Mouse (Mus musculus) urinary bladder, postnatal 4 days (tissue): ENCODE results near the gene Cpne4.

Experiments
- DNase-seq, 2 experiments: peaks; one replicate each; pipeline ENCODE4 v3.0.0; 2021 to 2022; ENCODE audit warnings: low spot score in 2 of 2

Cpne4 gene

DNA sequence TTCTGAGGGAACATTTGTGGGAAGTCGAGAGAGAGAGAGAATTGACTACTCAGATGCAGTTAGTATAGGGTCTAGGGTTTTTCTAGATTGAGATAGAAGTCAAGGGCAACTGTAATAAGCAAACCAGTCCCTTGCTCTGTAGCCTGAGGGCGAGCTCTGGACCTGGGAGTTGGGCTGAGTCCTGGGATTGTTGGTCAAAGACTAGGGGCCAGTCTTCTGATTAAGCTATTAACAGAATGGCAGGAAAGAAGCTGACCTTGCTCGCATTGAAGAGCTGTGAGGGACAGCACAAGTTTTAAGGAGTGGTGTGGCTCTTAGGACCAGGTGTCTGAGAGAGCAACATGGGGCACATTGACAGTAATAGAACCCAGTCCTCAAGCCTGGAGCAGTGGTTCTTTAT lies 140.0 kb downstream of the Cpne4 start:
- DNase-seq = no peak

DNA sequence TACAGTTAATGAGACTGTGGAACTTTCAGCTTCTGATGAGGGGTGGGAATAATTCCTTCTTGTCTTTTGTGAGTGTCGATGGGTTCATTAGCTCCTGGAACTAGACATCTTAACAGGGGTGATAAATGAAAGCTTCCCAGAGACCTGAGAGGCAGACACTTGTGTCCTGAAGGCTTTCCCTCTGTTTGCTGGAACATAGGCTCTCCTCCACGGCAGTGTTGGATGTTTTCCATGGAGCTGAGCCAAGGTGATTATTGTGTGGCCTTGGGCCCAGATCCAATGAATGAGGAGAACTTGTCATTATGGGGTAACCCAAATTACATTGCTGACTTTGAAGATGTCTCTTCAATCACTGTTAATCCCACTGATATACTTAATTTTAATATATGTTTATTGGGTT lies 146.1 kb downstream of the Cpne4 start:
- DNase-seq = no peak

DNA sequence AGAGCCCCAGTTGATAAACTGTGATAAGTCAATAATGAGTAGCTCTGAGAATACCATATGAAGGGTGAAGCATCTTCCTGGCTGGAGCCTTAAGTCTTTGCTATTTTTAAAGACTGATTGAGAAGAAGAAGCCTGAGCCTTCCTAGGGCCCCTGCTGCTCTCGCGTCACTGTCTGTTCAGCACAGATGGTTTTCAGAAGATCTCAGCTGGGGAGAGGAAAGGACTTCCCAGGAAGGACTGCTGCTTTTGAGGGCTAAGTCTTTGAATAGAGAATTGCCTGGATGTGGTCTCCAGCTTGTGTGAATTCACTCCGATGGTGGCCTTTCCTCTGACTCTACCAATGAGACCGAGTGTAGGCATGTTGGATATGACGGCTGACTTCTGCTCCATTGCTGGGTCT lies 163.7 kb downstream of the Cpne4 start:
- DNase-seq = no peak

DNA sequence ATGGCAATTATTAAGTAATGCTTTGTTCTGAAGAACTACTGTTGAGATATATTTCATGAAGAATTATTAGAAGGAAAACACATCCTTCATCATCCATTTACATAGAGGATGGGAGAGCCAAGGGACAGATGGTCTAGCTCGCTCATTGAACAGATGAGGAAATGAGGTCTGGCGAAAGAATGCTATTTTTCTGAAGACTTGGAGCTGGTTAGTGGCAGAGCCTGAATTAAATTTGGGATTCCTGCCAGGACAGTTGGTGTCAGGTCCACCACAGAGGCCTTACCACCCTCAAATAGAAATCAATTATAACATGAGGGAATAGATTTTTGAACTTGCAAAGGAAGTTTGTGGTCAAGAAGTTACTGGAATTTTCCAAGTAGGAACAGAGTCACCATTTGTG lies 178.2 kb downstream of the Cpne4 start:
- DNase-seq = no peak

DNA sequence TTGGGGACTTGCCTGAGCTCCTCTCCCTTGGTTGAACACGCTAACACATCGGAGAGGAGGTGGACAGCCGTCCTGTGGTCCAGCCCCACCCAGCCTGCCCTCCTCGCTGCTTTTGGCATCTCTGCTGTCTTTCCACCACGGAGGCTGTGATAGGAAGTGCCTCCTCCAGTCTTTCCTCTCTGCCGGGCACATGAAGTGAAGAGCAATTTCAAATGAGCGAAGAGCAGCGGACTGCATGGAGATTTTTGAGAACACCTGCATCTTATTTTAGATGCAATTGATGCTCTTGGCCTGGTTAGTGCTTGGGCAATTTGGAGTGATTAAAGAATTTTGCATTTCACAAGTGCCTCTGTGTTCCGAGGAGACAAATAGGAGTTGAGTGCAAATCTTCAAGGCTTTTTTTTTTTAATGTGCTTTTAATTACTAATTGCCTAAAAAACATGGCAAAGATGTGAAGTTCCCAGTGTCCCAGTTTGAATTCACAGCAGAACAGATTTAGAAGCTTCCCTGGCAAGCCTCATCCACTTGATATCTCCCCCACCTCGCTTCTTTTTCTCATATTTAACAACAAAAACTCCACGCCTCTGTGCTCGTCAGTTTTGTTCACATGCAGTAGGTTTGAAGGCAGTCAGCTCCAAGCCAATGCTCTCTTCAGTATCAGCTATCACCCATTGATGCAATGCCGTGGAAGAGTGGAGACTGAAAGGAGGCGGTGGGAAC lies 195.7 kb downstream of the Cpne4 start:
- DNase-seq = no peak

DNA sequence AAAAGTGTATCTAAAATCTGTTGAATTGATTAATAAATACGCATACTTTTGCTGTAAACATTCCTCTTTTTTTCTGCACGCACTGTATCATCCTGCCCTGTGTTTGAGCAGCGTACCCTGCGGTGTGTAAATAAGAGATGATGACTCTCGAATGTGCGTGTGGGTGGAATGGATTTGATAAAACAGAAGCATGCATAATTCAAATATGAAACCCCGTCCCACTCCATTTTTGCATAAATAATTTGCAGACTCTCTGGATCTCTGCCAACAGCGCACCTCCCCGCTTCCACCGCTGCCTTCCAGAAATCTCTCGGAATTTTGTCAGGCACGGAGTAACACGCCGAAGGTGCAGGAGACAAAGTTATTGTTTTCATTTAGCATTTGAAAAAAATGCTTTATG lies 208.4 kb downstream of the Cpne4 start:
- DNase-seq = no peak

DNA sequence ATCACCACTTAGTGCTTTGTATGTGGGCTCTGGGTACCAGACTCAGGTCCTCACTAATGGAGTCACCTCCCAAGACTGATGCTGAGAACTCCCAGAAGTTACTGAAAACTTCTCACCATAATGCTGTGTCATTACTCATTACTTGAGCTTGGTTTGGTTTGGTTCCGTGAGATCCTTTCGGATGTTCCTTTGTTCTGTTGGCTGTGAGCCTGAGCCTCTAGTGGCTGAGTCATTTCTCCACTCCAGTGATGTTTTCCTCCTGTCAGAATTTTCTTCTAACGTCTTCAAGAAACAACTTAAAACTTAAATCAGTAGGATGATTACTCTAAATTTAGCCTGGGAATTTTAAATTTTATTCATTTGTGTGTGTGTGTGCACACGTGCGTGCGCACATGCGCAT lies 212.9 kb downstream of the Cpne4 start:
- DNase-seq = no peak

DNA sequence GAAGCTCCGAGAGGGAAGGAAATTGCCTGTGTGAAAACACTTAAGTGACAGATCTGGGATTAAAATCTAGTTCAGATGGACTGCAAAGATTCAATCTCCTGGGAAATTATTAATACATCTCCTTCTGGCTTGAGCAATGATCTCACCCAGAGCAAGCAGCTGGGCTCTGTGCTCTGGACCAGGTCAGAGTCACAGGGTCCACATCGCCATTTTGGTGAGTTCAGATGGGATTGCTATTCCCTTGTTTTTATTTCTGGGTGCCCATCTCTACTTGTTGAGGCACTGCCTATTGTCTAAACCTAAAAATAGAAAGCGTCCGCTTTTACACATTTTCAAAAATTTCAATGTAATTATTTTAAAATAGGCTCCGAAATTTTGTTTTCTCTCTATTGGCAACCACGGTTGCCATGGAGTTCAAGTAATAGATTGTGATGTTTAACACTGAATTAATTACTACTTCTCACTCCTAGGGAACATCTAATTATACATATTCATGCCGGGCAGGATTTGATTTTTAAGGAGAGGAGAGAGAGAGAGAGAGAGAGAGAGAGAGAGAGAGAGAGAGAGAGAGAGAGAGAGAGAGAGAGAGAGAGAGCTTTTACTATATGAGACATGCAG lies 229.2 kb downstream of the Cpne4 start:
- DNase-seq = no peak

DNA sequence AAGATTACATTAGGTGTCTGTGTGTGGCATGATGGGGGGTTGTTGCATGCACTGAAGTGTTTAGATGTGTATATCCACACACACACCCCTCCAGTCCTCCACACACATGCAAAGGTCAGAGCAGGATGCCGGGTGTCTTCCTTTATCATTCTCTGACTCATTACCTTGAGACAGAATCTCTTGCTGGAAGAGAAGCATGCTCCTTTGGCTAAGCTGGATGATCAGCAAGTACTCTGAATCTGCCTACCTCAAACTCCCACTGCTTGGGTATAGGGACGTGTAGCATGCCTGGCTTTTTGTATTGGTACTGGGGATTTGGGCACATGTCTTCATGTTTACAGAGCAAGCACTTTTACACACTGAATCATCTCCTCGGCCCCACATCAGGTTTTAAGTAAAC lies 230.0 kb downstream of the Cpne4 start:
- no peak for DNase-seq

DNA sequence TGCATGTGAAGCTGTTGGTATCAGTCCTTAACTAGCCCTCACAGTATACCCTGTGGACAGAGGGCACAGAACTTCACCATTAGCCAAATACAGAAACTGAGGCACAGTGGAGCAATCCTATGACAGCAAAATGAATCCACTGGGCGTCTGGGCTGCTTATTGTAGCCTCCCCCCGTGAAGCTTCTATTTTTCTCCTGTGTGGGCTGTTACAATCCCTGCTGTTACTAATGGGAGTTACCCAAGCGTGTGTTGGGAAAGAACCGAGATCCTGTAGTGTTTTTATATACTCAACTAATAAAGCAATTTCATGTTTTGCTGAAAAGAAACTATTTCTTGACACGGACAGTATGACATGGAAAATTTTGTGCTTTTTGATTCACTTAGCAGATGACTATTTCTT lies 230.7 kb downstream of the Cpne4 start:
- DNase-seq = no peak

DNA sequence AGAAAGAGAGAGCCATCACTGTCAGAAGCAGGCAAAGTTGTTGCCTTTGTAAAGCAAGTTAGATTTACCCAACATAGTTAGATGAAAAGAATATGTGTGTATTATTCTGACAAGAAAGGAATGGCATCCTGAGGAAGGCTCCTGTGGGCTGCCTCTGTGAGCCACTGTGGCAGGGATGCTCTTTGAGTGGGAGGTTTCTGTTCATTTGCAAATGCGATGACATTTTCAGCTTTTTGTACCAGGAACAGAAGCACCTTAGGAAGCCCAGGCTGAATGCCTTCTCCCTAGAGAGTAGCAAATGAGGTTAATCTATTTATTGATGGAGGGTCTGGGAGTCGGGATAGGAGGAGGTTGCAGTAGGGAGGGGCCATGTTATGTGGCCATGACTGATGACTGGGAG lies 249.5 kb downstream of the Cpne4 start:
- DNase-seq = no peak

DNA sequence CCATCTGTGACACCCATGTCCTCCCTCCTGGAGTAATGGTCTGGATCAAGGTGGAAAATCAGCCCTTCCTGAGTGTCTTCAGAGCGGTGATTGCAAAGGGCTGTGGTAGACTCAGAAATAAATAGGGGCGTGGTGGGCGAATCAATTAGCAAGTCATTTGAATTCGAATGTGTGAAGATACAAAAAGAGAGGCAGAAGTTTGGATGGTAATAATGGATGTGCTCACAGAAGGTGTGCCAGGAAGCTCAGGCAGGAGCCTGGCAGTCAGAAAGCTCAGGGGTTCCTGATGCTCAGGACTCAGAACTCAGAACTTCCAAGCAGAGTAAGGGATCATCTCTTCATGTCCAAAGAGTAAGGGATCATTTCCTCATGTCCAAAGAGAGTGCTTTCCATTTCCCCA lies 257.7 kb downstream of the Cpne4 start:
- DNase-seq = no peak

DNA sequence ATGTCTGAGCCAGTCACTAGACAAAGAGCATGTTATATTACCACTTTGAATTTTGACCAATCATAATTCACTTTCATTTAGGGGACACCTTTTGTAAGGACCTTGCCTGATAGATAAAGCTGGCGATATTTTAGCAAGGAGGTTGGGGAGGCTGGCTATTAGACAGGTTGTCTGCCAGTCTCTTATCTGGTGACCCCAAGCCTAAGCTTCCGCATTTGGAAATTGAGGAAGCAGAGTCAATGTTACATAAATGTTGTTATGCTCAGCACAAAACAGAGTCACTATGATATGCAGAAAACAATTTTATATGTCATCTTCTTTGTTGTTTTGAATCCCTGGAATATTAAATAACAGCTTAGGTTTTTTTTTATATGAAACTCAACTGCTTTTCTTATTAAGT lies 267.6 kb downstream of the Cpne4 start:
- DNase-seq = no peak

DNA sequence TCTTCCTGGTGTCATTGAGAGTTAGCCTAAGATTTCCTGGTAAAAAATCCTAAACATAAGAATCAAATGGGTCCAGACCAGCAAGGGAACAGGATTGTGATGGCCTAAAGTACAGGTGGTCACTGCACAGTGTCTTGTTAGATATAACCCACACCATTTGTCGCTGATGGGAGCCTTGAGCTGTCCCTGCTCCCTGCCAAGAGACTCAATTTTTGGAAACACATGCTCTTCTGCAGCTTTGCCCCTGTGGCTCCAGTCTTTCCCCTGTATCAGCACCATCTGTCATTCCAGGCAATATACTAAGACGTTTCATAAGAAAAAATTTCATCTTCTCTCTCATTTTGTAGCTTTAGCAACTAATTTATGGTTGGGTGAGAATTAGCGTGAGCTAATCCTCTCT lies 281.6 kb downstream of the Cpne4 start:
- no peak for DNase-seq

DNA sequence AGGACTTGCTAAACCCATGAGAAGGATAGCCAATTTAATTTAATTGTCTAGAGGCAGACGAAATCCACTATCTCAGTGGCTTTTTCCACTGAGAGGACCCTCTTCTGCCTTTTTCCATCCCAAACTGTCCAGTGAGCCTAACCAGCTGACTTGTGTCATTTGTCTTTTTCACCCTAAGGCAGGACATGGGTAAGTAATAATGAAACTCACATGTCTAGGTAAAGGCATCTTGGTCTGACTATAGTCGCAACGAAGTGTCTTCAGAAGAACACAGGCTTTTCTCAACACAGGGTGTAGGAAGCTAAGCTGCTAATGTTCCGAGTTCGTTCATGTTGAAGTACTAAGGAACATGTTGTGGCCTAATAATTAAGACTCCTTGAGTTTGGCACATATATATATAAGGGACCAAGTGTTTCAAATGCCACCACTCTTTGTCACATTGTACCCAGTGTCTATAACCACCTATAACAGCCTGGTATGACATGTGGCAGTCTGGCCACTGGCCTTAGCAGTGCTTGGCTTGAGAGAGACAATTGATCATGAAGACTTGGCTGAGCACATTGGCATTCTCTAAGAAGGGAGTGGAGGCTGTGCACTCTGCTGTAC lies 286.0 kb downstream of the Cpne4 start:
- DNase-seq = no peak

DNA sequence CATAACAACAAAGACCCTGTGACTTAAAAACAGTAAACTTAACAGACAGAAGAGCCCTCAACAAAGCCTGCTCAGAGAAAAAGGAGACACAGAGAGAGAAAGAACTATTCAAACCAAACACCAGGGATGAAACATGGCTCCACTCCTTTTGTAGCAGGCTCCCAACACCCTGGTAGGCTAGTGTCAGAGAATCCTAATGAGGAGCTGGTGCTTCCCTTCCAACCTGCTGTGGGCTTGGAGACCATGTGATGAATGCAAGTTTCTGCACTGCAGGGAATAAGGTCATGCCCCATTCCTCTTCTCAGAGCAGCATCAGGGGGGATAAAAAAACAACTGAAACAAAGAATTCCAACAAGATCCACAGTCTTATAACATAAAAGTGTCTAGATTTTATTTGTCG lies 290.8 kb downstream of the Cpne4 start:
- DNase-seq = no peak

DNA sequence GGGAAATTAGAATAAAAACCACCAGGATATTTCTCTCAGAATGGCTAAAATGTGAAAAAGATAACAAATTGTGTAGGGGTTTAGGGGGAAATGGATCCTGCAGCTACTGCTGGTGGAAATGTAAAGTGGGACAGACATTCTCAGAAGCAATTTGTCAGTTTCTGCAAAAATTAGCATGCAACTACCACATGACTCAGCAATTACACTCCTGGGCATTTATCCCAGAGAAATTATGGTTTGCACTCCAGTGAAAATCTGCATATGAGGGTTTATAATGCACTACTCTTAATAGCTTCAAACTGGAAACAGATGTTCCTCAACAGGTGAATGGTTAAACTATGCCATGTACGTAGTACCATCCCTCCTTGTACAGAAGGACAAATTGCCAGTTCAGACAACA lies 294.2 kb downstream of the Cpne4 start:
- no peak for DNase-seq

DNA sequence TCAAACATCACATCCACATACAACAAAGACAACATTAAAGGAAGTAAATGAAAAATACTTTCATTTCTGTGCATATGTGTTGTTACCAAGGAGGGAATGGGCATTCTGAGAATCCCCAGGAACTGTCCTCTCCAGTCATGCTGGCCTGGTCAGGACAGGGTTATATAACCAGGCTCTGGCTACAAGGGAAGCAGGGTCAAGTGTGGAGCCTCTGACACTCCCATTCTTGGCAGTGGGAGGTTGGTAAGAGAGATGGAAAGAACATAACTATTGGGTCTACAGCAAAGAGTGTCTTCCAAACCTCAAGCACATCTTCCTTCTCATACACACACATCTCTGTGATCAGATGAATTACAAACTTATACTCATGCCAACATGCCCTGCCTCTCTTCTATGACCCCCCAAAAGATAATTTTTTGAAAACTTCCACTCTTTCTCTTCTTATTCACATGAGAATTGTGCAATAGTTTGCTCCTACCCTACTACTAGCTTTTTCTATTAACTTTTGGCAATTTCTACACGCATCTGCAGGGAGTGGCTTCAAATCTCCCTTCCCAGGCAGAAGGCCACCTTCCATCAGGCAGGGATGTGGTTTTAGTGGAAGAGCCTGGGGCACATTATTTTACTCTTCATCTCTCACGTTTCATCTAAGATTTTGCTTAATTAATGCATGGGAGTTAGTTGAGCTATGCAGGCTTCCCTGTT lies 298.3 kb downstream of the Cpne4 start:
- DNase-seq = no peak

DNA sequence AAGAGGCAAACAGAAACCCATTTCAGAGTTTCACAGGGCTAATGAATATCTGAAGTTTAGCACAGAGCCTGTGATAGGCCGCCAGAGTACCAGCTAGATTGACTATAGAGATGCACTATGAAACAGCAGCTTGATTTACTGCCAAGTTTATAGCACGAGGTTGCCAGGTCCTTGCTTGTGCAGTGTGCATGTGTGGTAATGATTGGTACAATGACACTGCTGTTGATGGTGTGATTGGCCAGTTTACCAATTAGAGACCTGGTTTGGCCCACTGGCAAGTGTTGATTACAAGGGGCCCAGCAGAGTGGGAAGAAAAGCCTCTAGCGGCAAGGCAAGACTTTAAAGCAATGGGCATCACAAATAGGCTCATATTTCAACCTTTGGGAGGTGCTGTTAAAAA lies 306.6 kb downstream of the Cpne4 start:
- no peak for DNase-seq

DNA sequence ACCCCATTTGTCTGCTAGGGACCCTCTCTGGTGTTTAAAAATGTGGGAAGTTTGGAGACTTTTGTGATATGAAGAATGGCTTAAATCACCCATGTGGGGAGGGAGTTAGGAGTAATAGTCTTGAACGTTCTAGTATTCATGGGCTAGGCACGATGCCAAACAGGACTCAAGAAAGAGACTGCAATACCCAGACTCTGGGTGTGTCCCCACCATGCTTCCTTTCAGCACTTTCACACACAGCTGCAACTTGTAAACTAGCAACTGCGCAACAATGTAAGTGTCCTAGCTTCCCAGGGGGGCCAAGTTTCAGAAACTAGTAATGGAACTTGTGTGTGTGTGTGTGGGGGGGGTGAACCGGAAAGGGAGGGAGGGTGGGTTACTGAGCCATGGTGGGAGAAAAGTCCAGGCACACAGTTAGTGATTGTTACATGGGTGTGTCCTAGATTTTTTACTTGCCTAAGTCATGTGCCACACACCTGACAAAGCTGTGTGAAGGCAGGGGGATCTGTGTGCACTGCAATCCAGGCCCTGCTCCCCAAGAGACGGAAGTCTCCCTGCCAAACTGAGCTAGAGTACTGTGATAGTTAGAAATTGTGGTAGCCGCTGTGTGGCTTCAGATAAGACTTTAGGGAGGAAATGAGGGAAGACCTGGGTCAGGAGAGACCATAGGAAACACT lies 307.3 kb downstream of the Cpne4 start:
- no peak for DNase-seq

DNA sequence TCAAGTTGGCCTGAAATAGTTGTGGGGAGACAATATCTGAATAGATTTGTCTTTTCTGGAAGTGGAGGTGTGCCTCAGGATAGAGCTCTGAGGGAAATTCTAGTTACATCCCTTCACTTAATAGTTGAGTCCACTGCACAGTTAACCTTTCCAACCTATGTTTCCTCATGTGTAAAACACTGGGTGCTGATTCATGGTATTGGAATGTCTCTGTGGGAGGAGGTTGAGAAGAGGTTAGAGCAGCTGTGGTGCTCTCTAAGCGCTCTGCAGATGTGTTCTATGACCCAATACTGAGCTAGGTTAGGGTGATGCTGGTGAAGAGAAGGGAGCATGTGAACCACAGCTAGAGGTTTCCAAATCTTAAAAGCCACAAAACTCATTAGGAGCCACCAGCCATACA lies 318.7 kb downstream of the Cpne4 start:
- no peak for DNase-seq

DNA sequence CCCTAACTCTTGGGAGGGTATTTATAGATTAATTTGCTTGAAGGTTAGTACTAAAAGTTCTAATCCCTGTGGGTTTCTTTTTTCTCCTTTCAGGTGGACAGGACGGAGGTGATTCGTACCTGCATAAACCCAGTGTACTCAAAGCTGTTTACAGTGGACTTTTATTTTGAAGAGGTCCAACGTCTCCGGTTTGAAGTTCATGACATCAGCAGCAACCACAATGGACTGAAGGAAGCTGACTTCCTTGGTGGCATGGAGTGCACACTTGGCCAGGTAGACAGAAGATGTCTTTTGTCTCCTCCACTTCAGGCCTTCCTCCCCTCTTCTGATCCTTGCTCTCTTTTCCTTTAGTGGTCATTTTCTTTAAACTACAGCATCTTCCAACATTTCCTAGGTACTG lies 325.5 kb downstream of the Cpne4 start:
- no peak for DNase-seq
